Mouse (Mus musculus): Measurements from ENCODE around the gene Hdac4. TPM values are rescaled to one million over a fixed set of nuclear protein-coding genes. Genes with fewer than 3 reads are reported as not detected.

Gene Hdac4
- total RNA-seq, 4 experiments from 2014 or later: 45.6 to 69.5 (median 56.6) TPM

DNA sequence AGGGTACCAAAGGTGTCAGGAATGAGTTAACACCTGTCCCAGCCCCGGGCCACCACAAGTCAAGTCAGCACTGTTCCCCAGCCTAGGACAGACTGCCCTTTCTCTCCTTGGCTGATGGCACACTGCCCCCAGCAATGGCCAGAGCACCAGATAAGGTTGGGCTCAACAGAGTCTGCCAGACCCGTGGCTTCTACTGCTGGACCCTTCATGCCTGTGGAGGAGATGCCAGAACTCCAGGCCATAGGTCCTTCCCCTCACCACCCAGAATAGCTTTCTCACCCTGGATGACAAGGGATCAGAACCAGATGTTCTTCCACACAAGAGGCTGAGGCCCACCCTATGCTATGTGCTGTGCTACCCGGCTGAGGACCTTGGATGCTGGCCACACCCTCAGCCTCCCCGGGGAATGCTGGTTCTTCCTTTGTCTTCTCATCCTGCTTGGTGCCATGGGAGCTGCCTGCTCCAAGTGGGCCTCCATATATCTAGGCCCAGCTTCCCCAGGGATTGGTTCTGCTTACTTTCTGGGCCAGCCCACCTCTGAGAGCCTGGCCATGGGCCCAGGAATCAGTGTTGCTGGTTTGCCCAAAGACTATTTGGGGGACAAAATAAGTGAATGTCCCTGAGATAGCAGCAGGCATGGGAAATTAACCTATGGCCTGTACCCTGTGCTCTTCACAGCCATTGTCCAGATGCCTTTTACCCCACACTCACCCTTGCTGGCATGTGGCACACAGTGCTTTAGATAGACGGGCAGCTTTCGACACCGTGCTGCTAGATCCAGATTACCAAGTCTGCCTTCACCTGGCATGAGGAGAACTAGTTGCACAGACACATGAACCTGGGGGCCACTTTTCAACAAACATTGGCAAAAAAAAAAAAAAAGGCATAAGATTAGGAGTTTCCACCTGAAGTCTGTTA lies 273.0 kb downstream of the Hdac4 start:
- peak; percentile 57 for DNase-seq (ENCODE audit: low spot score)

DNA sequence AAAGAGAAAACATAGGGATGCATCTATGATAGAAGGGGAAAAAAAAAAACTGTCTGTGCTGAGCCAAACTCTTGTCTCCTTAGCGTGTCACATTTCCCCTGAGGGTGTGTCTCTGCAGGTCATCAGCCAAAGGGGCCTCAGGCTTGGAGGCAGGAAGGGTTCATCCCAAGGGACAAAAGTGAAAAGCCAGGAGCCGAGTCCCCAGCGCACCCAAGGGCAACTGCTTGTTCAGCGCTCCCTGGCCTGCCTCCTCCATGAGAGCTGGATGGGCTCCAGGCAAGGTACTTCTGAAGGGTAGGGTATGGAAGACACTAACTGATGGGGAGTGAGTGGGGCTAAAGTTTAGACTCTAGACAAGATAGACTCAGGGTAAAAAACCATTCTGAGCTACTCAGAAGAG lies 273.8 kb downstream of the Hdac4 start:
- no peak for DNase-seq (ENCODE audit: low spot score)

DNA sequence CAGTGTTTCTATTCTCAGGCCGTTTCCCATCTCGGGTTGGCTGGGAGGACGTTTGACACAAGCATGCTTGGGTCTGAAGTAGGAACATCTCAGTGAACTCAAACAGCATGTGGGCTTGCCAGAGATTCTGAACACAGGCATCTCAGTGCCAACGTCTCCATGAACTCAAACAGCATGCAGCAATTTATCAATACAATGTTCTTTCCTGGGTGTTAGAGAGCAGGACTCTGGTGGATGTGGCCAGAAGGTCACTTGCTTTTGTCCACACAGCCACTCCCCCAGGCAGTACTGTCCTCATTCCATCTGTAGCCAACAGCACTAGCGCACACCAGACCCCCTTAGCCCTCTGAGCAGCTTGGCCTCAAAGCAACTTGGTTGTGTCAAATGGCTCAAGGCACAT lies 274.2 kb downstream of the Hdac4 start:
- no peak for DNase-seq (ENCODE audit: low spot score)

DNA sequence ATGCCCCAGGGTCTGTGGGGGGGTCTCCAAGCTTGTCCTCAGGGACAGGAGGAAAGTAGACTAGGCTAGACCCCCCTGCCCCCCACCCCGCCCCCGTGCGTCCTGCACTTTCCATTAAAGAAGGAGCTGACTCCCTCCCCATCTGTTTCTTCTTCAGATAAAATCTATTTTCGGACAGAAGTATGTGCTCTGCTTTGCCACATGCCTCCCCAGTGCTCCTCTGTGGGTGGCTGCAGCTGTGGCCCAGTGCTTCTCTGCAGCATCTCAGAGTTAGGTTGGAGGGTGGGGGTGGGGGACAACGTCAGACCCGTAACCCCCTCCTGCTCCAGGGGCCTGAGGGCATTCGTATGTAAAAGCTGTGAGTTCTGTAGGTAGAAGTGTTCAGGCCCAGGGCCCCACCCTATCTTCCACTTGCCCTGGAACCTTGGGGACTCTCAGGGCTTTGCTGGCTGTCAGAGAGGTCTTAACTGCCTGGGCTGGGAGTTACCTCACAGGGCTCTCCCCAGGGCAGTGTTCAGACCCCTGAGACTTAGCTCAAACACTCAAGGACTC lies 275.4 kb downstream of the Hdac4 start:
- no peak for DNase-seq (ENCODE audit: low spot score)

DNA sequence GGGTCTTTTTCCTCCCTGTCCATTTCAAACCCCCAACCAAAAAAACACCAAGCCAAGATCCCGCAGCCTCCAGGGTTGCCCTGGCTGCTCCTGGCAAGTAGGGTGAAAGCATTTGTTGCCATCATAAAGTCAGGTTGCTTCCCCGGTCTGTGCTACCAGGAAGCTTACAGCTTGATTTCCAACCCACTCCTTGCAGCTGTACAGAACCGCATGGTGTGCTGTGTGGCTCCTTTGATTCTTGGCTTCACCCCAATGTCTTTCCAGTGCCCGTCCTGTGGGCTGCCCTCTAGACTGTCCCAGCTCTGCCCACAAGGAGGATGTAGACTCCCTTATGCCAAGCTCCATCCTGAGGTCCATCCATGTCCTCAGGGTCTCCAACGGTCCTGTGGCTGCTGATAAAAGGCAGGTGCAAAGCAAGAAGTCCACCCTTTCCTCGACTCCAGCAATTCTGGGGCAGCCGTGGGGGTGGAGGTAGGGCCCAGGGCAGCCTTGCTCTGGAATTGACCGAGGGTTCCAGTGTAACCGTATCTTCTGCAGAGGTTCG lies 277.2 kb downstream of the Hdac4 start:
- DNase-seq (ENCODE audit: low spot score): no peak

DNA sequence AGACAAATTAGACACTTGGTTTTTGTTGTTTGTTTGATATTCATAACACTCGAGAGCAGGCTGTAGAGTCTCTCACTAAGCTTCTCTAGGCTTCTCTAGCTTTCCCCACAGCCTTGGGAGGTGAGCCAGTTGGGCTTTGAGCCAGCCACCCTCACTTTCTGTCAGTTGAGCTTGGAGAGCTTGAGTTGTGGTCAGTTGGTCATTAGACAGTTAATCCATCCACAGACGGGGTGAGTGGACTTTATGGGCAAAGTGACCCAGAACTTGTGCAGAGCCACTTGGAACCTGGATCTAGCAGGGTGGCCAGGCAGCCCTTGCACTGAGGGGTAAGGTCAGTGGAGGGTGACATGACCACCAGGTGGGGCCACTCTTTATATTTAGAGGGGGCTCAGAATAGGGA lies 277.9 kb downstream of the Hdac4 start:
- DNase-seq (ENCODE audit: low spot score): no peak

DNA sequence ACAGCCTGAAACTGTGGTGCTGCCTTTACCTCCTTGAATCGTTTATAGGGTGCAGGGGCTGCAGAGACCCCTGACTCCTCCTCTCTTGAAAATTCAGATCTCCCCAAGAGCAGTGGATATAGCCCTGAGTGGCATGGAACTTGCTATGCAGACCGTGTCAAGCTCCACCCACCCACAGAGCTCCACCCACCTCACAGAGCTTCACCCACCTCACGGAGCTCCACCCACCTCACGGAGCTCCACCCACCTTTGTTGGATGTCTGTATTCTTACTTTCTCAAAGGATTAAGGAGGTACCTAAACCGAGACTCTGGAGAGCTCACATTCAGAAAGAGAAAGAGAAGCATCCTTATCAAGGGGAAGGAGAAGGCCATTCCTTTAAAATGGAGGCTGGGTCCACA lies 279.5 kb downstream of the Hdac4 start:
- no peak for DNase-seq (ENCODE audit: low spot score)

DNA sequence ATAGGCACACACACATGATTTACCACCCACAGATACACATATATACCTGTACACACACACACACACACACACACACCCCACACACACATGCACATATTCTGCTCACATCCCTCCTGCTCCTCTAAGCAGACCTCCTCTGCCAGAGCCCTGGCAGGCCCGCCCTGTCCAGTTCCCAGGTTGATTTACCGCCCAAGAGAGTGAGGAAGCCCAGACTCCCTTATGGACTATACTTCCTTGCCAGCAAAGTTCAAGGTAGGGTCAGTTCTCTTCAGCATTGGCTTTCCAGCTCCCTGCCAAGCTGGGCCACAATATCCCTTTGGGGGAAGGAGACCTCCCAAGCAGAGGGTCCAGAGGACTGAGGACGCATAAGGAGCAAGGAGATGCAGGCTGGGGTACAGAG lies 280.9 kb downstream of the Hdac4 start:
- DNase-seq (ENCODE audit: low spot score): no peak

DNA sequence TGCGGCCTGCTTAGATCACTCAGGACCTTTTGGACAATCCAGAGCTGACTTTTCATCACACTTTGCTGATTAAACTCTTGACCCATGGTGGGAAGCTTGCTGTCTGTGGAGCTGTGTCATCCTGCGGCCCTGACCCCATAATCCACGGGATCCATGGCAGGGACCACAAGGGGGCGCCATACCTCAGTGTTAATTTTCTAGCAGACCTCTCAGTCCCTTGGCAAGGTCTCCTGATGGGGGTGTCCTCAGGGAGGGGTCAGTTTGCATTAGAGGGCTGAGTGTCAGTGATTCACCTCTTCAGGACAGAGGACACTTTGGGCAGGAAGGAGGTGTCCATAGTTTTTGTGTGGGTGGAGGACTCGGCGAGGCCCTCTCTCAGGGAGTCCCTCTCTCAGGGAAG lies 281.6 kb downstream of the Hdac4 start:
- no peak for DNase-seq (ENCODE audit: low spot score)

DNA sequence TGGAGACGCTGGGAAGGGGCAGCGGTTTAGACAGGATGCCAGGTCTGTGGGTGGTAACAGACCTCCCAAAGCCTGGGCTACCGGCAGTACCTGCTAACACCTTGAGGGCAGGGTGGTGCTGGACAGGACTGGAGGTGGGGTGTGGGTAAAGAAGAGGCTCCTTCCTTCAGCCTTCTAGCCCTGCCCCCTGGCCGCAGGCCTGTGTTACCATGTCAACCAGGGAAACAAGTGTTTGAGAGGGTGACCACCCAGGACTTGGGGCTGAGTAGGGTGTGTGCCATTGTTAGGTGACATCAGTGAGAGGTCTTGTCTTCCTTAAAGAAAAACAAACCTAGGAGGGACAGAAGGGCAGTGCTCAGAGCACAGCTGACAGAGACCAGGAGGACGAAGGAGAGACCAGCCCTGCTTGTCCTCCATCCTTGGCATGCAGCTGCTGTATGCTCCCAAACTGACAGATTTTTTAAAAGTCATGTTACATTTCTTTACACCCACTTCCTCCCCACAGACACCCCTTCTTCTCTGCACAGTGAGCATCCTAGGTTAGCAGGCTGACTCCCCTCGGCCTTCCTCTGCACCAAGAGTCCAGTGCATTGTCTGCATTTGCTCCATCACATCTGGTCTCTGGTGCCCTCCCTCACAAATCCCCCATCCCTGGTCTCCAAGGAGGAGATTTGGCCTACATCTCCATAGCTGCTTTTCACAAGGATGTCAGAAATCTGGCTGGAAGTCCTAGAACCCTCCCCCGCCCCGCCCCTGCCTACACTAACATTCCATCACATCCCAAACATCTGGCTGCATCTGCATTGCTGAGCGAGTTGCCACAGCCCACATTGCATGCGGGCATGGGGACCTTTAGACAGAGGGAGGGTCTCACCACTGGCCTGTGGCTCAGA lies 283.0 kb downstream of the Hdac4 start:
- no peak for DNase-seq (ENCODE audit: low spot score)

DNA sequence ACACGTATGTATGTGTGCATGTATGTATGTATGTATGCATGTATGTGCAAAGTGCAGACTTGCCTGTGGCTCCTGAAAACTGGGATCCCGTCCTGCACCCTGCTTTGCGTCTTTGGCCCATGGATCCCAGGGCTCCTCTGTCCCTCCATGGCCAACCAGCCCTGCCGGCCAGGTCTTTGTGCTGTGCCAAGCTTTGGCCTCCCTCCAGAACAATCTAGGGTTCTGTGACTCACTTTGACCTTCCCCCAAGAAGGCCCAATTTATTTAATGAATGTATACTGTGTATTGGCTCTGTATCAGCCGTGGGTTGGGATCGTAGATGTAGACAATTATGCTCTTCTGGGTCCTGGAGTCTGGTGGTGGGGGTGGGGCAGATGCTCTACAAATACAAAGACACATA lies 290.2 kb downstream of the Hdac4 start:
- DNase-seq (ENCODE audit: low spot score): no peak

DNA sequence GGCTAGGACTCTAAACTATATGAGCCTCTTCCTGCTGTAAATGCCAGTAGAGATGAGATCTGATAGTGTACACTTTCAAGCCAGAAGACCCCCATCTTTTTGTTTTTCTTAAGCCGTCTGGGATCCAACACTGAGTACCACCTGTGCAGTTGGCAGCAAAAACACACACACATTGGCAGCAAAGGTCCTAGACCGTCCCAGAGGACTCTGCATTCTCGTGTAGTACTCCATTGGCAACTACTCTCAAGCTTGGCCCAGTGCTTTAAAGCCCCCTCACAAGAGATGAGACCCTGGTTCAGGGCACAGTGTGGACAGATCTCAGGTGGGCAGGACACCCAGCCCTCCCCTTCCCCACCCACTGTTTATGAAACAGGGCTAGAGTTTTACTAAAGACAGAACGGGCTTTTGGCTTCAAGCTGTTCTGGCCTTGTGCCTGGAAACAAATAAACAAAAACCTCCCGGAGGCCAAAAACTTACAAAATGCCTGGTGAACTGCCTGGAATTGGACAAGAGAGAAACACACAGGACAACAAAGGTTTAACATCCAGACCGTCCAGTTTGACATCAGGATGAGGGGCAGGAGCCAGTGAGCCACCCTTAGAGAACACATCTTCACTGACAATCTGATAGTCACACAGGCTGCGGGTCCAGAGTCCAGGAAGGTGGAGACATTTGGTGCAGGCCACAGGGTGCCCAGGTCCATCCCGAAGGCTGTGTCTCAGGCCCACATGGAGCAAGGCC lies 292.1 kb downstream of the Hdac4 start:
- no peak for DNase-seq (ENCODE audit: low spot score)

DNA sequence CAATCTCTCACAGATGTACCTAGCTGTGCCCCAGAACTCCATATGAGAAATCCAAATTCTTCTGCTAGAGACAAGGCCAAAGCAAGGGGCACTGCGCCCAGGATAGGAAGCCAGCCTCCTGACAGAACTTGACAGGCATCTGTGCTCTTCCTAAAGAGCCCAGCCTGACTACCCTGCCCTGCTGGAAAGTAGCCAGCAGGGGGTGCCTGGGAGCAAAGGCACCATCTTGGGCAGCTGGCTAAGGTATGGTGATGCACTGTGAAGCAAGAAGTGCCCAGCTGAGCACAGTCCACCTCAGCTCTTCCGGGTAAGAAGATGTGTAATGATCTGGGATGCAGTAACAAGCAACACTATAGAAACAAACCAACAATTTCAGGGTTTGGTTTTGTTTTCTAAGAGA lies 298.4 kb downstream of the Hdac4 start:
- no peak for DNase-seq (ENCODE audit: low spot score)

DNA sequence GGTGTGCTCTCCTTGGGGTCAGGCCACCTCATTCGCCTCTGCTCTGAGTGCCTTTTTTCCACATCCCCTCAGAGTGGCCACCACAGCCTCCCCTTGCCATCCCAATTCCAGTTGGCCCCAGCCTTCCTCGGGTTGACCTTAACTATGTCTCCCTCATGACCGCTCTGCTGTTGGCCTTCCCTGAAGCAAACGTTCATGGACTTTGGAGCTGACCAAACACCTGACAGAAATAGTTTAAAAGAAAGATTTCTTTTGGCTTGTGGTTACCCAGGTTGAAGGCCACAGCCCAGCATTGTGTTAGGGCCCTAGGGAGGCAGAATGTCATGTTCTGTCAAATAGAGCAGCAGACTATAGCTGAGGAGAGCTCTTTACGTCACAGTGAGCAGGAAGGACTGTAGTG lies 301.2 kb downstream of the Hdac4 start:
- no peak for DNase-seq (ENCODE audit: low spot score)

DNA sequence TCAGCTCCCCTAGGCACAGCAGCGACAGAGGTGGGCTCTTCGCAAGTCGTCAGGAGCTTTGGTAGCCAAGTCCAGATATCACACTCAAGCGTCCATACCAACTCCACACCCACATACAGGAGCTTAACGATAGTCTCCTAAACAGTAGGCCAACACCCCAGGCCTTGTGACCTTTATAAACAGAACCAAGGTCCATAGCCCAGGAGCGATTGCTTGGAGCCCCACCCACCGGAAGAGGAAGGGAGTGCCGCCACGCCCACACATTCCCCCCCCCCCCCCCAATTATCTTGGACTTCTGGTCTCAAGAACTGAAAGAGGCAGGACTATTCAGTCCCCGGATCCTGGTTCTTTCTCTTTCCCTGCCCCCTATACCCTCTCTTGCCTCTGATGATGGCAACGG lies 301.9 kb downstream of the Hdac4 start:
- no peak for DNase-seq (ENCODE audit: low spot score)

DNA sequence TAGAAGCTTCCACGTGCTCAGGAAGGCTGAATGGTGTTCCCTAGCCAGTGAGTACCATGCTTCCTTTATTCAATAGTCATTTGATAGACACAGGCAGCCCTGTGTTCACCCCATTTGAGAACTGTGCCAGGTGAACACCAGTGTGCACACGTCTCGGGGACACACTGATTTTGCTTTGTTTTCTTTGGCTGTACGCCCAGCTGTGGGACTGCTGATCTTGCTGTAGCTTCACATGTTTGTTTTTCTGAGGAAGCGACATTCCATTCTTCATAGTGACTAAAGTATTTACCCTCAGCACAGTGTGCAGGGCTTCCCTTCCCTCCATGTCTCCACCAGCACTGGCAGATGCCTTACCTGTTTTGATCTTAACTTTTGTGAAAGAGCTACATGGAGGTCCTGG lies 312.4 kb downstream of the Hdac4 start:
- no peak for DNase-seq (ENCODE audit: low spot score)

DNA sequence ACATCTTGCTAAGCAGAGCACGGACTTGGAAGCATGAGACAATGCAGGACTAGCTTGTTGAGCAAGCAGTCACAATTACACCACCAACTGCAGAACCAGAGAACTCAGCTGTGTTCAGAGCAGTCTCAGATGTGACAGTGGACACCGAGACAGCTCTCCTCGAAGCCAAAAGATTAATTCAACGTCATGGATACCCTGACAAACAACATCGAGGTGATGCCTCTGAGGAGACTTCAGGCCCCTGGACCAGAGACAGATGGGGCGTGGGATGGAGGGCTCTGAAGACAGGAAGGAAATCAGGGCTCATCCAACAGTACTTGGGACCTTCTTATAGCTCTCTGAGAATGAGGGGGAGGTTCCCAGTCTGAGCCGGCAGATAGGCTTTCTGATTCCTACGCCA lies 314.6 kb downstream of the Hdac4 start:
- no peak for DNase-seq (ENCODE audit: low spot score)

DNA sequence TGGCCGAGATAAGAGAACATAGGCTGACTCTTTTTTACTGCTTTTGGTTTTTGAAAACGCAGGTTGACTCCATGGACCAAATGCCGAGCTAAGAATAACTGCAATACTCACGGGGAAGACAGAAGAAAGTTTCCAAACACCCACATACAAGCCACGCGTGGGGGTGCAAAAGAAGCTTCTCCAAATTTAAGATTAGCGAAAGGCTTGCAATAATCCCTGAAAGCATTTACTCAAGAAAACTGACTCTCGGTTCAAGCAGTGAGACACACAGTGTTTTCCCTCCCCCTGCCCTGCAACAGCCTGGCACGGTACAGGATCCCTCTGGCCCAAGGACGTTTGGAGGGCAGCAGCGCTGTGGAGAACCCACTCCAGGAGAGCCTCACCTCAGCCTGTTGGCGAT lies 315.3 kb downstream of the Hdac4 start:
- no peak for DNase-seq (ENCODE audit: low spot score)

Data from heart, adult 8-10 months (tissue).